Mouse (Mus musculus) C2C12 (cell line): ENCODE measurements around the gene Atp6v0e.

Source experiments
- CTCF ChIP-seq: IDR thresholded peaks from one replicate; pipeline ENCODE4 v1.5.1; 2011; ENCODE audit not compliant: control insufficient read depth, insufficient read depth, insufficient read length
- MAX ChIP-seq: IDR thresholded peaks from one replicate; pipeline ENCODE4 v1.6.1; 2011; ENCODE audit warnings: mild to moderate bottlenecking, control low read depth
- MYOD1 ChIP-seq: IDR thresholded peaks from one replicate; pipeline ENCODE4 v1.6.1; 2011; ENCODE audit warnings: low read depth; ENCODE audit not compliant: control insufficient read depth, insufficient read length

DNA sequence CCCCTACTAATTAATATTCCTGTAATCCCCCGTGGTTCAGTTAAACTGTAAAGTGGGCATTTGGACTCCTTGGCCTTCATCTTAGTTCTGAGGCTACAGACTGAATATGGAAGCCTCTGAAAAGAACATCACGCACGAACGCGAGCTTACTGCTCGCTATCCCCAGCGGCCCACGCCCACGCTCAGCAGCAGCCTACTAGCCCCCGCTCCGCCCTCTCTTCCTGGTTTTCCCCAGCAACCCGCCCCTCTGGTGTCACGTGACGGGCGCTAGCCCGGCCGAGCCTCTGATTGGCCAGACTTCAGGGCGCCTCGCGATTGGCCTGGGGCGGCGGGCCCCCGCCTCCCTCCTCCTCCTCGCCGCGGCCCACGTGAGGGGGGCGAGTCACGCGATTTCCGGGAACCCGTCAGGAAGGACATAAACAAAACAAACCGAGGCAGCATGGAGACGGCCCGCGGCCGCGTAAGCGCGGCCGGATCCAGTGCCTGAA, 52.3 kb downstream of the Atp6v0e start, which contains the start of gene Crebrf:
- TF ChIP-seq CTCF: no peak
- no peak for TF ChIP-seq MYOD1
- TF ChIP-seq MAX: peak; percentile 96
